Mouse (Mus musculus) forebrain, embryonic 14.5 days (tissue): Measurements from ENCODE around the gene Rasgrf1. TPM values are rescaled to one million over a fixed set of nuclear protein-coding genes. Genes with fewer than 3 reads are reported as not detected.

Experiments used
- ATAC-seq: fragments of 200-750 bp; cut with Nextera tagmentation; 2 replicates; pipeline ENCODE4 v1.8.0; 2017; ENCODE audit warnings: mild to moderate bottlenecking, moderate library complexity
- DNase-seq: peaks from one replicate; pipeline ENCODE4 v3.0.0-alpha.2; 2015; ENCODE audit warnings: low spot score
- H3K27ac ChIP-seq: fragments of 300-500 bp; sonication (generic); 2 replicates; pipeline ENCODE4 v1.5.1; 2014; ENCODE audit warnings: low read depth, mild to moderate bottlenecking, control low read depth, low read length, moderate library complexity
- H3K27me3 ChIP-seq: fragments of 300-500 bp; sonication (generic); replicated peaks from 2 replicates; pipeline ENCODE4 v1.6.1; 2014; ENCODE audit warnings: low read length, control low read depth, mixed read lengths; ENCODE audit not compliant: control insufficient read depth, insufficient read depth
- H3K36me3 ChIP-seq: fragments of 300-500 bp; sonication (generic); 2 replicates; pipeline ENCODE4 v1.6.1; 2014; ENCODE audit warnings: low read length, control low read depth; ENCODE audit not compliant: control insufficient read depth, insufficient read depth
- H3K4me1 ChIP-seq: fragments of 300-500 bp; sonication (generic); 2 replicates; pipeline ENCODE4 v1.6.1; 2014; ENCODE audit warnings: antibody characterized with exemption, low read length, control low read depth; ENCODE audit not compliant: control insufficient read depth, insufficient read depth
- H3K4me2 ChIP-seq: fragments of 300-500 bp; sonication (generic); 2 replicates; pipeline ENCODE4 v1.6.1; 2014; ENCODE audit warnings: mild to moderate bottlenecking, control low read depth, low read length
- H3K4me3 ChIP-seq: fragments of 300-500 bp; sonication (generic); 2 replicates; pipeline ENCODE4 v1.5.1; 2014; ENCODE audit warnings: low read depth, low read length, control low read depth
- H3K9ac ChIP-seq: fragments of 300-500 bp; sonication (generic); 2 replicates; pipeline ENCODE4 v1.6.1; 2014; ENCODE audit warnings: mild to moderate bottlenecking, low read length, control low read depth, moderate library complexity
- H3K9me3 ChIP-seq: fragments of 300-500 bp; sonication (generic); replicated peaks from 2 replicates; pipeline ENCODE4 v1.6.1; 2016; ENCODE audit warnings: low read length, control low read depth, mixed read lengths; ENCODE audit not compliant: control insufficient read depth
- WGBS: fragments of 180-500 bp; shearing (Covaris S2); extraction: QIAGEN DNeasy Blood & Tissue Kit; methylation state at CpG from one replicate; pipeline ENCODE4 v1.1.7; 2014; 5-methylcytosine and 5-hydroxymethylcytosine counted together
- polyA plus RNA-seq: library from polyadenylated mRNA; unstranded; fragments of >200 nt; fragmentation: Nextera tagmentation; extraction: Ambion mirVana; gene quantifications from 2 replicates; pipeline ENCODE4 v1.2.1, GENCODE M21; 2014

The Rasgrf1 gene
- polyA plus RNA-seq, 1 experiment from 2014 or later, result 3.8 TPM

DNA sequence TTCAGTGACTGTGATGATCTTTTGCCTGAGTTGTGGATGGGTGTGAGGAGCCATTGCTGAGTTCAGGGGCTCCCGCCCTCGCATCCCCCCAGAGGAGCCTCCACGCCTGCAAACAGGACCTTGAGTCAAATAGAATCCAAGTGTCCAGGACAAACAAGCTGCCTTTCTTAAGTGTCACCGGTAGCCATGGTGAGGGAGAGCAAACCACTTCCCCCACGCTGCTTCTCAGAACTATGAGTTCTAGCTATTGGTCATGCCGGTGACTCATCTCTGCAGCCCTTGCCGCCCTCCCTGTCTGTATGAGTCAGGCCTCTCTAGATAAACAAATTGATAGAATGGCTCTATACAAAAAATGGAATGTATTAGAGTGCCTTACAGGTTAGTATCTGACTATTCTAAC is 35.3 kb upstream of the Rasgrf1 start:
- Histone ChIP-seq H3K9me3 (0 out of 2 replicates have a peak, but pooled peaks cover under 1% of the 10 kb centered on the region), H3K36me3 (no peaks in the 10 kb centered on the region), H3K27me3 (peaks cover 26% of the 10 kb centered on the region), H3K4me2 (no peak overlapping the region), H3K9ac (no peak overlapping the region), H3K4me1 (no peaks in the 10 kb centered on the region), H3K4me3 (no peak overlapping the region), H3K27ac (no peak overlapping the region)
- DNase-seq (no peak), ATAC-seq (no peak)
- WGBS, result 61% methylated on average over 7 of the region's 7 CpGs

DNA sequence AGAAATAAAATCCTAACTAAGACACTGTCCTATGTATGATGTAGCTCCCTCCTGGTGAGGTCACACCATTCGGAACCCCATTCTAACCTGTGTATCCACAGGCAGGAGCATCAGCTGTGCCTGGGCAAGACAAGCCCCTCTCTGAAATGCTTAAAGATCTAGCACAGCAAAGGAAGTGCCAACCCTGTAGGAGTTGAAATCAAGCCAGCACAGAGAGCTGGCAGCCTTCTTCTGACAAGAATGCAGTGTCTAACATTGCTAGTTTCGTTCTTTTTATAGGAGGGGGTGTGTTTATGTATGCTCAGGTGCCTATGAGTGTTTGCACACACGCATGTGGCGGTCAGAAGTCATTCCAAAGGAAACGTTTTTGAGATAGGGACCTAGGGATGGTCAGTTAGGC is 34.2 kb upstream of the Rasgrf1 start:
- DNase-seq, result no peak
- H3K4me2 ChIP-seq, result no peak overlapping the region
- H3K4me3 ChIP-seq, result no peak overlapping the region
- no peak overlapping the region for H3K9ac ChIP-seq
- H3K27ac ChIP-seq, result no peak overlapping the region
- ATAC-seq, result no peak
- H3K36me3 ChIP-seq, result no peaks in the 10 kb centered on the region
- H3K4me1 ChIP-seq, result no peaks in the 10 kb centered on the region
- H3K27me3 ChIP-seq, result peaks cover 26% of the 10 kb centered on the region
- WGBS, result 59% methylated on average over 5 of the region's 5 CpGs
- H3K9me3 ChIP-seq, result 0 out of 2 replicates have a peak, but pooled peaks cover 4% of the 10 kb centered on the region

DNA sequence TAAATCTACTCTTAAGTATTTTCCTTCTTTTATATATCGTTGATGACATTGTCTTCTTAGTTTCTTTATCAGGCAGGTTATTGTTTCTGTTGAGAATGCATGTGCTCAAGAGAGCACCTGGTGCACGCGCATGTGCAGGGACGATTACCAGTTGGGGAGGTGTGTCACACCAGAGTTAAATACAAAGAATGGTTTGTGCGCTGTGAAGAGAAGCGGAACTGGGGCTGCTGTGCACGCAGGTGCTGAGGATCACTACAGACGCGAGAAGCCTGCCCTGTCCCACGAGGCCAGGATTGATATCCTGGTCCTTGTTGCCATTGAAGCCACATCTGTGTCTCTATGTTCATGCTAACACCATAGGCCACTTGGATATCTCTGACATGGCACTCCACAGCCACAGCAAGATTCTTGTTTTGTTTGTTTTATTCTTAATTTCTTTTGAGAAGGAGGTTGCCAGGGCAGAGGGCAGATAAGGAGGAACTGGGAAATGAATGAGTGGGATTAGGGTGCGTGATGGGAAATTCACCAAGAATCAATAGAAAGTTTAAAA is 31.2 kb upstream of the Rasgrf1 start:
- WGBS, result 48% methylated on average over 11 of the region's 11 CpGs
- no peak for DNase-seq

DNA sequence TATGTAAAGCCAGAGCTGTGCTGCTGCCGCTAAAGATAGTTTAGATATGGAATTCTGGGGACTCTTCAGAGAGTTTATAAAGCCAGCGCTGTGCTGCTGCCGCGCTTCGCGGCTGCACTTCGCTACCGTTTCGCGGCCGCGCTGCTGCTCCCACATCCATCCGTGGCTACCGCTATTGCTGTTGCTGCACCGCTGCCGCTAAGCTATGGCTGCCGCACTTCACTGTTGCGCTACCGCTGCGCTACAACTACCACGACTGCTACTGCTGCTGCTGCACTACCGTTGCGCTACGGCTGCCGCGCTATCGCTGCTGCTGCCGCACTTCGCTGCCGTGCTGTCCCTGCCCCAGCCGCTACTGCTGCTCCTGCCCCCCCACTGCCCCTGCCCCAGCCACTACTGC is 30.1 kb upstream of the Rasgrf1 start:
- H3K27ac ChIP-seq, result no peak overlapping the region
- no peak overlapping the region for H3K9ac ChIP-seq
- peak overlapping the region; percentile 4; the same call in 1 of the 2 replicates for H3K4me3 ChIP-seq
- peaks cover 22% of the 10 kb centered on the region for H3K27me3 ChIP-seq
- DNase-seq (peak; percentile 62), ATAC-seq (peak; percentile 73)
- H3K9me3 ChIP-seq, result 0 out of 2 replicates have a peak, but pooled peaks cover 4% of the 10 kb centered on the region
- 0 out of 2 replicates have a peak overlapping the region, but pooled peaks have one; percentile 18 for H3K4me2 ChIP-seq
- 62% methylated on average over 31 of the region's 31 CpGs for WGBS
- no peaks in the 10 kb centered on the region for H3K4me1 ChIP-seq
- H3K36me3 ChIP-seq, result no peaks in the 10 kb centered on the region

More for the DNA sequence above, 31.2 kb upstream of the Rasgrf1 start:
- Histone ChIP-seq H3K36me3 (no peaks in the 10 kb centered on the region), H3K4me1 (no peaks in the 10 kb centered on the region), H3K27me3 (peaks cover 27% of the 10 kb centered on the region), H3K9me3 (0 out of 2 replicates have a peak, but pooled peaks cover 4% of the 10 kb centered on the region), H3K4me2 (no peak overlapping the region), H3K4me3 (no peak overlapping the region), H3K27ac (no peak overlapping the region), H3K9ac (no peak overlapping the region)
- ATAC-seq, result no peak

DNA sequence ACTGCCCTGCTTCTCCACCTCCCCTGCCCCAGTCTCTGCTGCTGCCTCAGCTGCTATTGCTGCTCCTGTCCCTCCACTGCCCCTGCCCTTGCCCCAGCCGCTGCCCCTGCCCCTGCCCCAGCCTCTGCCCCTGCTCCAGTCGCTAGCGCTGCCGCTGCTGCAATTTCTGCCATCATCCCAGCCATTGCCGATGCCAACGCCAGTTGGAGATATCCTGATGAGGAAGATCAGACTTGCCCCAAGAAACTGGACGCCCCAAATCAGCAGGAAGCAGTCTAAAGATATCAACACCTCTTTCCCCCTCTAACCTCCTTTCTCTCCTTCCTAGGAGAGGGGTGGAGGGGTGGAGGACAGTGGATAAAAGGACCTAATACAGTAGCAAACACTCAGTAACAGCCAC is 28.2 kb upstream of the Rasgrf1 start:
- DNase-seq (no peak), ATAC-seq (no peak)
- Histone ChIP-seq H3K9ac (no peak overlapping the region), H3K27me3 (peaks cover 17% of the 10 kb centered on the region), H3K27ac (no peak overlapping the region), H3K9me3 (0 out of 2 replicates have a peak, but pooled peaks cover 4% of the 10 kb centered on the region), H3K4me2 (no peak overlapping the region), H3K4me1 (no peaks in the 10 kb centered on the region), H3K4me3 (no peak overlapping the region), H3K36me3 (no peaks in the 10 kb centered on the region)
- WGBS, result 40% methylated on average over 7 of the region's 7 CpGs

DNA sequence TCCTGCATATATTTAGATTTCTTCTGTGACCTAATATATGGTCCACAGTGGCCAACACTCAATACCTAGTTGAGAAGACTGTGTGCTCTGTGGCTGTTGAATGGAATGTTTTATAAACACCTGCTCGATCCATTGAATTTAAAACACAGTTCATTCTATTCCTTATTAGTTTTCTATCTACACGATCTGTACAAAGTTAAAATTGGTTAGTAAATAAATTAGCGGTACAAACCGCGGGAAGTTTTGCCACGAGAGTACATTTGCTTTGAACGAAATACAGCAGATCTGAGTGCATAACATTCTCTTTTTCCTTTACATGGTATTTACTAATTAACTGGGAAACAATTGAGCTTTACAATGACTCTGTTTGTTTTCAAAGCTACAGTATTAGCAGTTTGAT is 27.1 kb upstream of the Rasgrf1 start:
- H3K36me3 ChIP-seq, result no peaks in the 10 kb centered on the region
- H3K27ac ChIP-seq, result no peak overlapping the region
- peaks cover 17% of the 10 kb centered on the region for H3K27me3 ChIP-seq
- WGBS, result 47% methylated on average over 7 of the region's 7 CpGs
- H3K9me3 ChIP-seq, result 0 out of 2 replicates have a peak, but pooled peaks cover 4% of the 10 kb centered on the region
- DNase-seq (no peak), ATAC-seq (no peak)
- H3K4me1 ChIP-seq, result no peaks in the 10 kb centered on the region
- H3K4me3 ChIP-seq, result no peak overlapping the region
- H3K4me2 ChIP-seq, result no peak overlapping the region
- no peak overlapping the region for H3K9ac ChIP-seq

DNA sequence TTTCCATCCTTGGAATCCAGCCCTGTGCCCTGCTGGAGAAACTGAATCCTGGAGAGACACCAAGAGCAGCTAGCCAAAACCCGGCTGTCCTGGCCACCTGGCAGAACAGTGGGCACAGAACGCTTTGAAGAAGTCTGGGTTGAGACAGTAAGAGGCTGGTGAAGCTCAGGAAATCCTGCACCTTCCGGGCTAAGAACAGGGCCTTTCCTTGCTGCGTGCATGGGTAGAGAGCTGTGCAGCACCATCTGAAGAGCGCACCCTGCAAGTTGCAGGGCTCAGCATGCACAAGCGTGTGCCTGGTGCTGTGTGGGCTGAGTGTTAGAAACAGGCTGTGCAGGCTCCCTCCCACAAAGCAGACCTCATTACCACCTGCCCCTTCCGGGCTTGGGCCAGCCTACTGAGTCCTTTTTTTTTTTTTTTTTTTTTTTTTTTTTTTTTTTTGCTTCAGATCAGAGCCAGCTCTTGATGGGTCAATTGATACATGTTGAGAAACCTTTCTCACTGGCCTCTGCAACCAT is 23.9 kb upstream of the Rasgrf1 start:
- Histone ChIP-seq H3K9me3 (no peaks in the 10 kb centered on the region), H3K4me1 (no peaks in the 10 kb centered on the region), H3K4me2 (no peak overlapping the region), H3K36me3 (no peaks in the 10 kb centered on the region), H3K4me3 (no peak overlapping the region), H3K27ac (no peak overlapping the region), H3K9ac (no peak overlapping the region), H3K27me3 (peaks cover 17% of the 10 kb centered on the region)
- no peak for DNase-seq
- 43% methylated on average over 7 of the region's 7 CpGs for WGBS
- no peak for ATAC-seq

DNA sequence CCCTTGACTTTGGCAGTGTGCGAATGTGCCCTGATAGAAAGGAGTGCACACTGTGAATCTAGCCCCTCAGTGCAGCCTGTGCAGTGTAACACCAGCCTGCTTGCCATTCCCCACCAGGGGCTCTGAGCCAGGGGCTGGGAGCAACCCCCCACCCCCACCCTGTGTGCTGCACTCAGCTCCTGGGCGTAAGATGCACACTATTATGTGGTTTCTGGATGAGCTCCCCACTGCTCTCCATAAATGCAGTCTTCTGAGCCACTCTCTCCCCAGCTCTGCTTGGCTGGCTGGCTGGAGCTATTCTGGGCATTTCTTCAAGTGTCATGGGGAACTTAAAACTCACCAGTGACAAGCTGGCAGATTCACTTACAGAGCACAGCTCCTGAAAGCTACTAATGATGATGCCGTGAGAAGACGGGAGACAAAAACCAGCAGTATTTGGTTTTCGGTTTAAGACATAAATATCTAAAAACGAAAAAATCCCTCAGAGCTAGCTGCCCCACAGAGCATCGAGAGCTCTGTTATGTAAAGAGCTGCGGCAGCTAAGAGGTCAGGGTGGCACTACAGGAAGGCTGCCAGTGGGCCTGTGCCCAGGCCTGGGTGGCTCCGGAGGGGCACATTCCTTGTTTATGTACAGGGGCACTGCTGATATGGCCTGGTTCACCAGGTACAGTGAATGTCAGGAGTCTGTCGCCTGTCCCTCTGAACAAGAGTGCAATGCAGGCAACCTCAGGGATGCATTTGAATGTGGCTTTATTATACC is 18.0 kb upstream of the Rasgrf1 start:
- peak overlapping the region; percentile 44; the same call in 1 of the 2 replicates for H3K27ac ChIP-seq
- no peaks in the 10 kb centered on the region for H3K9me3 ChIP-seq
- ATAC-seq, result peak; percentile 86; the same call in 1 of the 2 replicates
- H3K36me3 ChIP-seq, result no peaks in the 10 kb centered on the region
- DNase-seq, result no peak
- H3K4me2 ChIP-seq, result no peak overlapping the region
- H3K4me3 ChIP-seq, result no peak overlapping the region
- no peaks in the 10 kb centered on the region for H3K4me1 ChIP-seq
- no peak overlapping the region for H3K9ac ChIP-seq
- no peaks in the 10 kb centered on the region for H3K27me3 ChIP-seq
- WGBS, result 72% methylated on average over 10 of the region's 10 CpGs
